Mouse (Mus musculus) kidney, adult 18-20 months (tissue): Measurements from ENCODE around the gene Acrbp.

Experiments
- DNase-seq: peaks from one replicate; pipeline ENCODE4 v3.0.0; 2021

Gene Acrbp

GRCm38 (mm10) chr6:125071896-125072279, 22.4 kb downstream of the Acrbp start:
- peak; percentile 18 for DNase-seq

GRCm38 (mm10) chr6:125073825-125074224, 24.3 kb downstream of the Acrbp start:
- no peak for DNase-seq

- DNase-seq = no peak
Observed at GRCm38 (mm10) chr6:125081394-125081793, 31.9 kb downstream of the Acrbp start.

- peak; percentile 90 for DNase-seq
Observed at GRCm38 (mm10) chr6:125081797-125082560, 32.5 kb downstream of the Acrbp start.

GRCm38 (mm10) chr6:125082801-125083386, 33.4 kb downstream of the Acrbp start:
- DNase-seq = no peak

- DNase-seq = peak; percentile 67
Observed at GRCm38 (mm10) chr6:125084424-125084823, 34.9 kb downstream of the Acrbp start.

- no peak for DNase-seq
Observed at GRCm38 (mm10) chr6:125087937-125088336, 38.4 kb downstream of the Acrbp start.

- peak; percentile 87 for DNase-seq
Observed at GRCm38 (mm10) chr6:125088561-125089321, 39.3 kb downstream of the Acrbp start.

- peak; percentile 79 for DNase-seq
Observed at GRCm38 (mm10) chr6:125089521-125090321, 40.2 kb downstream of the Acrbp start.

- no peak for DNase-seq
Observed at GRCm38 (mm10) chr6:125090341-125091085, 41.0 kb downstream of the Acrbp start.

GRCm38 (mm10) chr6:125092372-125092771, 42.9 kb downstream of the Acrbp start:
- no peak for DNase-seq

- DNase-seq = no peak
Observed at GRCm38 (mm10) chr6:125094843-125095242, 45.4 kb downstream of the Acrbp start.

GRCm38 (mm10) chr6:125095391-125096278, 46.1 kb downstream of the Acrbp start, which contains the start of gene Chd4:
TSS of gene Chd4 (plus strand) at chr6:125095981.
- DNase-seq = peak; percentile 92

- no peak for DNase-seq
Observed at GRCm38 (mm10) chr6:125096279-125096596, 46.7 kb downstream of the Acrbp start.

GRCm38 (mm10) chr6:125096597-125097345, 47.3 kb downstream of the Acrbp start:
- peak; percentile 71 for DNase-seq

- DNase-seq = no peak
Observed at GRCm38 (mm10) chr6:125097346-125097689, 47.8 kb downstream of the Acrbp start.

- no peak for DNase-seq
Observed at GRCm38 (mm10) chr6:125097951-125098350, 48.5 kb downstream of the Acrbp start.

GRCm38 (mm10) chr6:125098513-125098912, 49.0 kb downstream of the Acrbp start:
- DNase-seq = no peak

GRCm38 (mm10) chr6:125099421-125099971, 50.0 kb downstream of the Acrbp start:
- no peak for DNase-seq

- DNase-seq = no peak
Observed at GRCm38 (mm10) chr6:125101444-125101843, 52.0 kb downstream of the Acrbp start.
